Comparison of ENCODE assay signal across 9 mouse cellular contexts in the genomic region with DNA sequence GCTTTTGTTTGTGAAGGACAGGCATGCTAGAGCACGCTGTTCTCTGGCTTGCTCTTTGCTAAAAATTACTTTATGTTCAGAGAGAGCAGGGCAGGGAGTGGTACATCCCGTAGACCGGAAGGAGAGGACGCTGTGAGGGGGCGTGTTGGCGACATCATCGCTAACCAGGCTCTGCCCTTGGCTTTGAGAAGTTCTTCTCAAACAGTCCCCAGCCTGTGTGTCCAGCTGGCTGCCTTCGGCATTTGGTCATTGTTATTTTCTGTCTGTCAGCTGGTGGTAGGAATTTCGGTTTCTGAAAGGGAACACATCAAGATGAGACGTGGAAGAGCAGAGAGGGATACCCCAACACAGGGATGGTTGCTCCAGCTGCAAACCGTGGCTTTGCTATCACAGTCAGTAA. TPM values are rescaled to one million over a fixed set of nuclear protein-coding genes. Genes with fewer than 3 reads are reported as not detected.
DNase-seq lines count a peak whose midpoint lies in the region; ATAC-seq lines count a peak whose summit lies in the region.
"Had no signal": no experiment of that assay in that cellular context is flagged by ENCODE, and none has a peak within 500 bp of the region (broad histone marks: within the 10 kb centered on the region; RNA-seq: fewer than 3 reads in every experiment).

No protein-coding gene starts in this region.

- no peak overlapping the region for H3K27ac ChIP-seq in heart, embryonic 13.5 days (replicated peaks)
- H3K27ac ChIP-seq in midbrain, embryonic 14.5 days (replicated peaks; ENCODE audit: low read depth, low read length), result no peak overlapping the region
- no peak overlapping the region for H3K27ac ChIP-seq in forebrain, embryonic 13.5 days

- H3K9me3 ChIP-seq in heart, embryonic 13.5 days, result 0 out of 2 replicates have a peak, but pooled peaks cover 4% of the 10 kb centered on the region
- H3K9me3 ChIP-seq in midbrain, embryonic 14.5 days (ENCODE audit: control insufficient read depth, low read length), result no peaks in the 10 kb centered on the region
- H3K9me3 ChIP-seq in forebrain, embryonic 13.5 days (replicated peaks), result no peaks in the 10 kb centered on the region

- H3K36me3 ChIP-seq in heart, embryonic 13.5 days, result no peaks in the 10 kb centered on the region
- H3K36me3 ChIP-seq in midbrain, embryonic 14.5 days (ENCODE audit: control insufficient read depth, insufficient read depth, low read length), result no peaks in the 10 kb centered on the region
- no peaks in the 10 kb centered on the region for H3K36me3 ChIP-seq in forebrain, embryonic 13.5 days (ENCODE audit: poor library complexity, severe bottlenecking)

- H3K9ac ChIP-seq in heart, embryonic 13.5 days, result no peak overlapping the region; the same call in 1 of the 2 replicates
- H3K9ac ChIP-seq in midbrain, embryonic 14.5 days (replicated peaks; ENCODE audit: low read length), result no peak overlapping the region
- H3K9ac ChIP-seq in forebrain, embryonic 13.5 days, result no peak overlapping the region

- WGBS in heart, embryonic 13.5 days, result 52% methylated on average over 11 of the region's 11 CpGs
- 83% methylated on average over 11 of the region's 11 CpGs for WGBS in midbrain, embryonic 14.5 days
- WGBS in forebrain, embryonic 13.5 days, result 80% methylated on average over 11 of the region's 11 CpGs

- peak; percentile 32 for DNase-seq in ovary, adult 18-20 months (ENCODE audit: low spot score)
- no peak for DNase-seq in ovary, postnatal 10 days (ENCODE audit: low spot score)
- DNase-seq in lung, adult 18-20 months, result peak; percentile 30 to 65
- DNase-seq in testis, postnatal 10 days (ENCODE audit: low spot score), result peak; percentile 69
- DNase-seq in midbrain, embryonic 14.5 days, result no peak
- DNase-seq: liver; thymus, postnatal 14 days had no signal

- H3K27me3 ChIP-seq in heart, embryonic 13.5 days (replicated peaks), result no peaks in the 10 kb centered on the region
- H3K27me3 ChIP-seq in midbrain, embryonic 14.5 days (ENCODE audit: control insufficient read depth, insufficient read depth, low read length), result no peaks in the 10 kb centered on the region
- H3K27me3 ChIP-seq in forebrain, embryonic 13.5 days, result 0 out of 2 replicates have a peak, but pooled peaks cover under 1% of the 10 kb centered on the region

- peak overlapping the region; percentile 38 for H3K4me2 ChIP-seq in heart, embryonic 13.5 days
- H3K4me2 ChIP-seq in midbrain, embryonic 14.5 days (ENCODE audit: low read length), result no peak overlapping the region
- no peak overlapping the region for H3K4me2 ChIP-seq in forebrain, embryonic 13.5 days

- ATAC-seq in heart, embryonic 13.5 days (ENCODE audit: extremely low read depth, insufficient number of reproducible peaks, low FRiP score, low TSS enrichment), result no peak
- no peak for ATAC-seq in midbrain, embryonic 14.5 days (ENCODE audit: low FRiP score, low TSS enrichment)
- ATAC-seq in forebrain, embryonic 13.5 days, result no peak

- H3K4me3 ChIP-seq in heart, embryonic 13.5 days, result no peak overlapping the region
- no peak overlapping the region for H3K4me3 ChIP-seq in midbrain, embryonic 14.5 days (replicated peaks; ENCODE audit: low read depth, low read length)
- no peak overlapping the region for H3K4me3 ChIP-seq in forebrain, embryonic 13.5 days

- H3K4me1 ChIP-seq in heart, embryonic 13.5 days, result peaks cover 26% of the 10 kb centered on the region
- no peaks in the 10 kb centered on the region for H3K4me1 ChIP-seq in midbrain, embryonic 14.5 days (ENCODE audit: control insufficient read depth, insufficient read depth, low read length)
- H3K4me1 ChIP-seq in forebrain, embryonic 13.5 days, result peaks cover 15% of the 10 kb centered on the region

RNA-seq across cellular contexts. Expression of a gene that starts 3.5 kb away (rescaled TPM):
- polyA plus RNA-seq in heart, embryonic 13.5 days (2015; fragmentation: Nextera tagmentation; extraction: Ambion mirVana), result 17.3 and 19.9 TPM in 2 replicates
- 65.9 and 76.9 TPM in 2 replicates for polyA plus RNA-seq in midbrain, embryonic 14.5 days (2014; fragmentation: Nextera tagmentation; extraction: Ambion mirVana)
- 42.2 and 51.7 TPM in 2 replicates for polyA plus RNA-seq in forebrain, embryonic 13.5 days (2015; fragmentation: Nextera tagmentation; extraction: Ambion mirVana)

Comparison
In these comparisons a context has a peak if more than half of its experiments do, and no peak if none do; other contexts are left out.
1. DNase-seq: peak in ovary, adult 18-20 months (single experiment), lung, adult 18-20 months (2 of 2) and testis, postnatal 10 days (single experiment); none in ovary, postnatal 10 days (single experiment) and midbrain, embryonic 14.5 days (single experiment).